Mouse (Mus musculus) E14TG2a.4 (cell line): Measurements from ENCODE around the gene Cdh23.

Experiments
- H3K27me3 ChIP-seq: 2 replicates; pipeline ENCODE4 v1.6.1; 2014; ENCODE audit warnings: low read length, control low read depth; ENCODE audit not compliant: insufficient read depth
- H3K36me3 ChIP-seq: 2 replicates; pipeline ENCODE4 v1.6.1; 2014; ENCODE audit warnings: low read length, control low read depth; ENCODE audit not compliant: insufficient read depth
- H3K4me1 ChIP-seq: replicated peaks from 2 replicates; pipeline ENCODE4 v1.6.1; 2014; ENCODE audit warnings: low read depth, low read length, control low read depth
- H3K4me3 ChIP-seq: replicated peaks from 2 replicates; pipeline ENCODE4 v1.5.1; 2014; ENCODE audit warnings: mild to moderate bottlenecking, low read length
- H3K9me3 ChIP-seq: 2 replicates; pipeline ENCODE4 v1.6.1; 2014; ENCODE audit warnings: low read length, control low read depth
- CTCF ChIP-seq: conservative IDR thresholded peaks from 2 replicates; pipeline ENCODE4 v1.5.1; 2014; ENCODE audit warnings: low read length
- NANOG ChIP-seq: IDR thresholded peaks from 2 replicates; pipeline ENCODE4 v1.6.1; 2014; ENCODE audit warnings: borderline replicate concordance, low read length, mixed read lengths
- POU5F1 ChIP-seq: IDR thresholded peaks from 2 replicates; pipeline ENCODE4 v1.6.1; 2014; ENCODE audit warnings: low read length, borderline replicate concordance

Cdh23 gene

DNA sequence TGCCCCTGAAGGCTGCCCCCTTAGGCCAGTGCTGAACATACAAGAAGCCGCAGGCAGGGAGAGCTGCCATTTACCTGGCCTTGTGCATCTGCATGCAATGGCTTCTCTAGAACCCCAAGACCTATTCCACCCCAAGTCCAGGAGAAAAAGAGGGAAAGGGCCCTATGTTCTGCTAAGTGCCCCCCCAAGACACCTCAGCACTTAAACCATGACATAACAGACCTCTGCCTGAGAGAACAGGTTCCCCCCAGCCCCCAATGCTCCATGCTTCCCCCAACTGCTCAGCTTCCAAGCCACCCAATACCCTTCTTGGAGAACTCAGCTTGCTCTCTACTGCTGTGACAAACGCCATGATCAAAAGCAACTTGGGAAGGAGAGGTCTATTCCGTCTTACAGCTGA is 17.4 kb downstream of the Cdh23 start:
- H3K36me3 ChIP-seq = no peaks in the 10 kb centered on the region
- TF ChIP-seq CTCF = no peak
- no peak for TF ChIP-seq NANOG
- no peak for TF ChIP-seq POU5F1
- no peaks in the 10 kb centered on the region for H3K4me1 ChIP-seq
- H3K9me3 ChIP-seq = peaks cover 5% of the 10 kb centered on the region
- H3K4me3 ChIP-seq = no peak overlapping the region
- H3K27me3 ChIP-seq = peaks cover 29% of the 10 kb centered on the region

GRCm38 (mm10) chr10:60677319-60677718 is 19.0 kb downstream of the Cdh23 start:
- peaks cover 5% of the 10 kb centered on the region for H3K9me3 ChIP-seq
- H3K27me3 ChIP-seq = peaks cover 15% of the 10 kb centered on the region; the same call in 1 of the 2 replicates
- H3K4me1 ChIP-seq = no peaks in the 10 kb centered on the region
- no peak for TF ChIP-seq POU5F1
- no peak for TF ChIP-seq CTCF
- no peak for TF ChIP-seq NANOG
- H3K4me3 ChIP-seq = no peak overlapping the region
- H3K36me3 ChIP-seq = no peaks in the 10 kb centered on the region

GRCm38 (mm10) chr10:60670166-60670565 is 26.1 kb downstream of the Cdh23 start:
- Histone ChIP-seq H3K4me3 (no peak overlapping the region), H3K27me3 (no peaks in the 10 kb centered on the region), H3K4me1 (peaks cover 6% of the 10 kb centered on the region), H3K36me3 (no peaks in the 10 kb centered on the region), H3K9me3 (peaks cover 3% of the 10 kb centered on the region; the same call in 1 of the 2 replicates)
- TF ChIP-seq NANOG (no peak), CTCF (no peak), POU5F1 (no peak)

- H3K4me1 ChIP-seq = peaks cover 6% of the 10 kb centered on the region
- no peaks in the 10 kb centered on the region for H3K27me3 ChIP-seq
- TF ChIP-seq POU5F1 = no peak
- no peak for TF ChIP-seq NANOG
- TF ChIP-seq CTCF = no peak
- no peaks in the 10 kb centered on the region for H3K36me3 ChIP-seq
- no peak overlapping the region for H3K4me3 ChIP-seq
- H3K9me3 ChIP-seq = peaks cover 3% of the 10 kb centered on the region; the same call in 1 of the 2 replicates
These were observed 27.7 kb downstream of the Cdh23 start for GRCm38 (mm10) chr10:60668591-60668990.

- H3K36me3 ChIP-seq = no peaks in the 10 kb centered on the region
- no peak overlapping the region for H3K4me3 ChIP-seq
- peaks cover 19% of the 10 kb centered on the region for H3K27me3 ChIP-seq
- TF ChIP-seq POU5F1 (no peak), CTCF (no peak), NANOG (no peak)
- no peaks in the 10 kb centered on the region for H3K4me1 ChIP-seq
- no peaks in the 10 kb centered on the region for H3K9me3 ChIP-seq
These were observed 35.3 kb downstream of the Cdh23 start for GRCm38 (mm10) chr10:60660986-60661385.

GRCm38 (mm10) chr10:60659450-60660020 is 36.8 kb downstream of the Cdh23 start:
- no peak for TF ChIP-seq NANOG
- TF ChIP-seq CTCF = no peak
- TF ChIP-seq POU5F1 = no peak
- Histone ChIP-seq H3K27me3 (peaks cover 20% of the 10 kb centered on the region), H3K4me1 (peaks cover 11% of the 10 kb centered on the region), H3K4me3 (no peak overlapping the region), H3K36me3 (no peaks in the 10 kb centered on the region), H3K9me3 (no peaks in the 10 kb centered on the region)

DNA sequence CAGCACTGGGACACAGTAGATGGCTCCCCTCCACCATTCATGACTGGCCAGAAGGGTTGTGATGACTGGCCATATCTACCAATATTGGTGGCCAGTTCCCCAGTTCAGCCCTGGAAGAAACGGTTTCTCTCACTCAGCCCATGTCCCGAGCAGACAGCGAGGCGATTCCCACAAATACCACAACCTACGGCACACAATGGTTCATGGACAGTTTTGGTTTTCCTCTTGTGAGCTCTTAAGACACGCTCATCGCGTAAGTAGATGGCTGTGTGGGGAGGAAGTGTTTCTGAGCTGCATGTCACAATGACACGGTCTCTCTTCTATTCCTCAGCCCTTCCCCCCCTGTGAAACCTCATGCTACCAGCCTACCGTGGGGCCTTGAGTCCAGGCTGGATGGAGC is 38.1 kb downstream of the Cdh23 start:
- TF ChIP-seq POU5F1 (no peak), NANOG (no peak), CTCF (no peak)
- Histone ChIP-seq H3K4me3 (no peak overlapping the region), H3K4me1 (peaks cover 15% of the 10 kb centered on the region), H3K9me3 (no peaks in the 10 kb centered on the region), H3K36me3 (no peaks in the 10 kb centered on the region), H3K27me3 (peaks cover 20% of the 10 kb centered on the region)

GRCm38 (mm10) chr10:60653675-60654074 is 42.6 kb downstream of the Cdh23 start:
- Histone ChIP-seq H3K36me3 (no peaks in the 10 kb centered on the region), H3K4me1 (peaks cover 17% of the 10 kb centered on the region), H3K4me3 (no peak overlapping the region), H3K27me3 (peaks cover 20% of the 10 kb centered on the region), H3K9me3 (no peaks in the 10 kb centered on the region)
- TF ChIP-seq NANOG (no peak), POU5F1 (no peak), CTCF (no peak)

- TF ChIP-seq POU5F1 (no peak), CTCF (no peak), NANOG (no peak)
- Histone ChIP-seq H3K4me3 (no peak overlapping the region), H3K27me3 (peaks cover 18% of the 10 kb centered on the region), H3K4me1 (peaks cover 17% of the 10 kb centered on the region), H3K36me3 (no peaks in the 10 kb centered on the region), H3K9me3 (no peaks in the 10 kb centered on the region)
These were observed 43.2 kb downstream of the Cdh23 start for GRCm38 (mm10) chr10:60653106-60653505.
